Mouse (Mus musculus): Measurements from ENCODE around the gene Dio1. TPM values are rescaled to one million over a fixed set of nuclear protein-coding genes. Genes with fewer than 3 reads are reported as not detected.
A peak's percentile ranks its signal among the peaks of the same experiment; 100 is the strongest.

Gene Dio1
- polyA plus RNA-seq, 1 experiment from 2014 or later, result 2.3 TPM

- H3K4me1 ChIP-seq (replicated peaks; ENCODE audit: insufficient read depth, low read length), result no peaks in the 10 kb centered on the region
- H3K9me3 ChIP-seq (replicated peaks; ENCODE audit: low read length), result no peaks in the 10 kb centered on the region
- WGBS, result 95% methylated on average over 4 of the region's 4 CpGs
- H3K36me3 ChIP-seq (ENCODE audit: insufficient read depth, low read length), result no peaks in the 10 kb centered on the region
- H3K4me3 ChIP-seq (replicated peaks; ENCODE audit: low read depth, low read length), result no peak overlapping the region
- H3K4me2 ChIP-seq (ENCODE audit: low read length), result no peak overlapping the region
- no peak for DNase-seq (ENCODE audit: low spot score)
- peak; percentile 31; the same call in 1 of the 2 replicates for TF ChIP-seq CTCF (IDR thresholded peaks at IDR 0.05; ENCODE audit: low read depth)
- ATAC-seq (replicated peaks; ENCODE audit: low FRiP score, low read depth), result no peak
- H3K27ac ChIP-seq, result no peak overlapping the region
- no peaks in the 10 kb centered on the region for H3K27me3 ChIP-seq (ENCODE audit: insufficient read depth, low read length)
- no peak overlapping the region for H3K9ac ChIP-seq (ENCODE audit: low read depth, low read length)
Measured at GRCm38 (mm10) chr4:107333514-107333913, 26.5 kb upstream of the Dio1 start.

- Histone ChIP-seq H3K4me3 (replicated peaks; ENCODE audit: low read depth, low read length) (no peak overlapping the region), H3K4me1 (replicated peaks; ENCODE audit: insufficient read depth, low read length) (no peaks in the 10 kb centered on the region), H3K27ac (no peak overlapping the region), H3K4me2 (ENCODE audit: low read length) (no peak overlapping the region), H3K36me3 (ENCODE audit: insufficient read depth, low read length) (peaks cover 6% of the 10 kb centered on the region; the same call in 1 of the 2 replicates), H3K9me3 (replicated peaks; ENCODE audit: low read length) (no peaks in the 10 kb centered on the region), H3K27me3 (ENCODE audit: insufficient read depth, low read length) (no peaks in the 10 kb centered on the region), H3K9ac (ENCODE audit: low read depth, low read length) (no peak overlapping the region)
- no peak for DNase-seq (ENCODE audit: low spot score)
- no peak for ATAC-seq (replicated peaks; ENCODE audit: low FRiP score, low read depth)
- TF ChIP-seq CTCF (IDR thresholded peaks at IDR 0.05; ENCODE audit: low read depth), result no peak
- WGBS, result 91% methylated on average over 8 of the region's 8 CpGs
Measured at GRCm38 (mm10) chr4:107328530-107328929, 21.6 kb upstream of the Dio1 start.

- Histone ChIP-seq H3K27ac (no peak overlapping the region), H3K9me3 (replicated peaks; ENCODE audit: low read length) (no peaks in the 10 kb centered on the region), H3K4me1 (replicated peaks; ENCODE audit: insufficient read depth, low read length) (no peaks in the 10 kb centered on the region), H3K4me2 (ENCODE audit: low read length) (no peak overlapping the region), H3K36me3 (ENCODE audit: insufficient read depth, low read length) (peaks cover 23% of the 10 kb centered on the region; the same call in 1 of the 2 replicates), H3K27me3 (ENCODE audit: insufficient read depth, low read length) (no peaks in the 10 kb centered on the region), H3K9ac (ENCODE audit: low read depth, low read length) (no peak overlapping the region), H3K4me3 (replicated peaks; ENCODE audit: low read depth, low read length) (no peak overlapping the region)
- no peak for TF ChIP-seq CTCF (IDR thresholded peaks at IDR 0.05; ENCODE audit: low read depth)
- DNase-seq (ENCODE audit: low spot score) (no peak), ATAC-seq (replicated peaks; ENCODE audit: low FRiP score, low read depth) (no peak)
- 96% methylated on average over 2 of the region's 2 CpGs for WGBS
Measured at GRCm38 (mm10) chr4:107323113-107323512, 16.1 kb upstream of the Dio1 start.

GRCm38 (mm10) chr4:107321041-107321440 is 14.1 kb upstream of the Dio1 start:
- ATAC-seq (replicated peaks; ENCODE audit: low FRiP score, low read depth), result no peak
- DNase-seq (ENCODE audit: low spot score), result peak; percentile 27
- Histone ChIP-seq H3K4me2 (ENCODE audit: low read length) (no peak overlapping the region), H3K9me3 (replicated peaks; ENCODE audit: low read length) (no peaks in the 10 kb centered on the region), H3K27me3 (ENCODE audit: insufficient read depth, low read length) (no peaks in the 10 kb centered on the region), H3K36me3 (ENCODE audit: insufficient read depth, low read length) (peaks cover 26% of the 10 kb centered on the region; the same call in 1 of the 2 replicates), H3K4me1 (replicated peaks; ENCODE audit: insufficient read depth, low read length) (no peaks in the 10 kb centered on the region), H3K4me3 (replicated peaks; ENCODE audit: low read depth, low read length) (no peak overlapping the region), H3K27ac (no peak overlapping the region), H3K9ac (ENCODE audit: low read depth, low read length) (no peak overlapping the region)
- no peak for TF ChIP-seq CTCF (IDR thresholded peaks at IDR 0.05; ENCODE audit: low read depth)
- 53% methylated on average over 2 of the region's 2 CpGs for WGBS

- Histone ChIP-seq H3K27me3 (ENCODE audit: insufficient read depth, low read length) (no peaks in the 10 kb centered on the region), H3K4me2 (ENCODE audit: low read length) (no peak overlapping the region), H3K9ac (ENCODE audit: low read depth, low read length) (no peak overlapping the region), H3K27ac (no peak overlapping the region), H3K4me1 (replicated peaks; ENCODE audit: insufficient read depth, low read length) (no peaks in the 10 kb centered on the region), H3K9me3 (replicated peaks; ENCODE audit: low read length) (no peaks in the 10 kb centered on the region), H3K36me3 (ENCODE audit: insufficient read depth, low read length) (peaks cover 19% of the 10 kb centered on the region; the same call in 1 of the 2 replicates), H3K4me3 (replicated peaks; ENCODE audit: low read depth, low read length) (no peak overlapping the region)
- TF ChIP-seq CTCF (IDR thresholded peaks at IDR 0.05; ENCODE audit: low read depth), result no peak
- 68% methylated on average over 8 of the region's 8 CpGs for WGBS
- no peak for DNase-seq (ENCODE audit: low spot score)
- ATAC-seq (replicated peaks; ENCODE audit: low FRiP score, low read depth), result no peak
Measured at GRCm38 (mm10) chr4:107318646-107319045, 11.7 kb upstream of the Dio1 start.

DNA sequence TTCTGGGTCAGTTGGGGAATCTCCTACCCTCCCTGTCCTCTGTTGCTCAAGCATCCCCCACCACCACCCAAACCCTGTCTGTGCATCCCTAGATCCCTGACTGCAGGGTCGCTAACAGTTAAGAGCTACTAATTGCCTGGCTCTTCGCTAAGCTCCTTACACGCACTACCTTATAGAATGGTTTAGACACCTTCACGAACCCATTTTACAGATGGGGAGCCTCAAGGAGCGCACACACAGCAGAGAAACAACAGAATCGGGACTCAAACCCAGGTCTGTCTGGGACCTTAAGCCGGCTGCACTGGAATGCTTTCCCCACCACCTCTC is 7.5 kb upstream of the Dio1 start:
- Histone ChIP-seq H3K4me3 (replicated peaks; ENCODE audit: low read depth, low read length) (peak overlapping the region; percentile 59), H3K9ac (ENCODE audit: low read depth, low read length) (peak overlapping the region; percentile 67), H3K4me1 (replicated peaks; ENCODE audit: insufficient read depth, low read length) (no peaks in the 10 kb centered on the region), H3K9me3 (replicated peaks; ENCODE audit: low read length) (no peaks in the 10 kb centered on the region), H3K36me3 (ENCODE audit: insufficient read depth, low read length) (0 out of 2 replicates have a peak, but pooled peaks cover 12% of the 10 kb centered on the region), H3K27me3 (ENCODE audit: insufficient read depth, low read length) (no peaks in the 10 kb centered on the region), H3K27ac (no peak overlapping the region), H3K4me2 (ENCODE audit: low read length) (peak overlapping the region; percentile 77)
- TF ChIP-seq CTCF (IDR thresholded peaks at IDR 0.05; ENCODE audit: low read depth), result no peak
- WGBS, result 9% methylated on average over 7 of the region's 7 CpGs
- no peak for DNase-seq (ENCODE audit: low spot score)
- ATAC-seq (replicated peaks; ENCODE audit: low FRiP score, low read depth), result no peak
